Mouse (Mus musculus): ENCODE measurements around the gene Gnb5.

Gnb5 gene

GRCm38 (mm10) chr9:75307015-75307414 lies 927 bp downstream of the Gnb5 start:
- no peak for DNase-seq

- DNase-seq: no peak
Measured at GRCm38 (mm10) chr9:75308621-75309020, 2.5 kb downstream of the Gnb5 start.

GRCm38 (mm10) chr9:75312008-75312407 lies 5.9 kb downstream of the Gnb5 start:
- DNase-seq: peak; percentile 93 to 98

- no peak for DNase-seq
Measured at GRCm38 (mm10) chr9:75313138-75313831, 7.2 kb downstream of the Gnb5 start.

- peak; percentile 85 to 92 for DNase-seq
Measured at GRCm38 (mm10) chr9:75313832-75314516, 7.9 kb downstream of the Gnb5 start.

GRCm38 (mm10) chr9:75314517-75315105 lies 8.5 kb downstream of the Gnb5 start:
- DNase-seq: no peak

GRCm38 (mm10) chr9:75315238-75315637 lies 9.2 kb downstream of the Gnb5 start:
- DNase-seq: no peak

- no peak for DNase-seq
Measured at GRCm38 (mm10) chr9:75316771-75317170, 10.7 kb downstream of the Gnb5 start.

- DNase-seq: no peak
Measured at GRCm38 (mm10) chr9:75318196-75318595, 12.1 kb downstream of the Gnb5 start.

GRCm38 (mm10) chr9:75319365-75319764 lies 13.3 kb downstream of the Gnb5 start:
- DNase-seq: peak in 1 of 2 experiments; percentile 43

GRCm38 (mm10) chr9:75322099-75322885 lies 16.2 kb downstream of the Gnb5 start:
- peak; percentile 47 to 55 for DNase-seq

GRCm38 (mm10) chr9:75328047-75328446 lies 22.0 kb downstream of the Gnb5 start:
- no peak for DNase-seq

GRCm38 (mm10) chr9:75330821-75331220 lies 24.7 kb downstream of the Gnb5 start:
- DNase-seq: no peak

GRCm38 (mm10) chr9:75334440-75334839 lies 28.4 kb downstream of the Gnb5 start:
- no peak for DNase-seq

GRCm38 (mm10) chr9:75338016-75338415 lies 31.9 kb downstream of the Gnb5 start:
- no peak for DNase-seq

GRCm38 (mm10) chr9:75342433-75342832 lies 36.3 kb downstream of the Gnb5 start:
- DNase-seq: no peak

- no peak for DNase-seq
Measured at GRCm38 (mm10) chr9:75347458-75347857, 41.4 kb downstream of the Gnb5 start, which contains the start of gene Bcl2l10. Gene Bcl2l10 (plus strand): TSS chr9:75347758.

GRCm38 (mm10) chr9:75348066-75348465 lies 42.0 kb downstream of the Gnb5 start:
- no peak for DNase-seq

GRCm38 (mm10) chr9:75348641-75349040 lies 42.6 kb downstream of the Gnb5 start:
- no peak for DNase-seq

- no peak for DNase-seq
Measured at GRCm38 (mm10) chr9:75353094-75353493, 47.0 kb downstream of the Gnb5 start.

- no peak for DNase-seq
Measured at GRCm38 (mm10) chr9:75355783-75356182, 49.7 kb downstream of the Gnb5 start.

GRCm38 (mm10) chr9:75357087-75357654 lies 51.1 kb downstream of the Gnb5 start:
- DNase-seq: no peak

GRCm38 (mm10) chr9:75361699-75362098 lies 55.6 kb downstream of the Gnb5 start:
- peak; percentile 79 to 85 for DNase-seq
